Mouse (Mus musculus) forebrain, embryonic 10.5 days (tissue): ENCODE measurements around the gene Rlf. TPM values are rescaled to one million over a fixed set of nuclear protein-coding genes. Genes with fewer than 3 reads are reported as not detected.
A peak's percentile ranks its signal among the peaks of the same experiment; 100 is the strongest.

Experiments used
- DNase-seq: peaks from one replicate; pipeline ENCODE4 v3.0.0-alpha.2; 2017; ENCODE audit warnings: low spot score; ENCODE audit errors: extremely low spot score
- H3K27ac ChIP-seq: fragments of 300-500 bp; sonication (generic); 2 replicates; pipeline ENCODE4 v1.5.1; 2016; ENCODE audit warnings: mild to moderate bottlenecking
- H3K27me3 ChIP-seq: fragments of 300-500 bp; sonication (generic); 2 replicates; pipeline ENCODE4 v1.6.1; 2016; ENCODE audit warnings: mild to moderate bottlenecking; ENCODE audit not compliant: poor library complexity, severe bottlenecking
- H3K36me3 ChIP-seq: fragments of 300-500 bp; sonication (generic); replicated peaks from 2 replicates; pipeline ENCODE4 v1.6.1; 2016; ENCODE audit warnings: mild to moderate bottlenecking, moderate library complexity
- H3K4me1 ChIP-seq: fragments of 300-500 bp; sonication (generic); 2 replicates; pipeline ENCODE4 v1.6.1; 2016
- H3K4me3 ChIP-seq: fragments of 300-500 bp; sonication (generic); 2 replicates; pipeline ENCODE4 v1.5.1; 2016; ENCODE audit warnings: mild to moderate bottlenecking, moderate library complexity
- H3K9me3 ChIP-seq: fragments of 300-500 bp; sonication (generic); 2 replicates; pipeline ENCODE4 v1.6.1; 2016; ENCODE audit warnings: mild to moderate bottlenecking, moderate library complexity
- WGBS: fragments of 180-500 bp; shearing (Covaris S2); methylation state at CpG from one replicate; pipeline ENCODE4 v1.1.7; 2016; 5-methylcytosine and 5-hydroxymethylcytosine counted together
- polyA plus RNA-seq: library from polyadenylated mRNA; unstranded; fragments of >200 nt; fragmentation: Nextera tagmentation; extraction: Ambion mirVana; gene quantifications from 2 replicates; pipeline ENCODE4 v1.2.1, GENCODE M21; 2016

The Rlf gene
- 25.7 and 29.8 TPM in 2 replicates for polyA plus RNA-seq

DNA sequence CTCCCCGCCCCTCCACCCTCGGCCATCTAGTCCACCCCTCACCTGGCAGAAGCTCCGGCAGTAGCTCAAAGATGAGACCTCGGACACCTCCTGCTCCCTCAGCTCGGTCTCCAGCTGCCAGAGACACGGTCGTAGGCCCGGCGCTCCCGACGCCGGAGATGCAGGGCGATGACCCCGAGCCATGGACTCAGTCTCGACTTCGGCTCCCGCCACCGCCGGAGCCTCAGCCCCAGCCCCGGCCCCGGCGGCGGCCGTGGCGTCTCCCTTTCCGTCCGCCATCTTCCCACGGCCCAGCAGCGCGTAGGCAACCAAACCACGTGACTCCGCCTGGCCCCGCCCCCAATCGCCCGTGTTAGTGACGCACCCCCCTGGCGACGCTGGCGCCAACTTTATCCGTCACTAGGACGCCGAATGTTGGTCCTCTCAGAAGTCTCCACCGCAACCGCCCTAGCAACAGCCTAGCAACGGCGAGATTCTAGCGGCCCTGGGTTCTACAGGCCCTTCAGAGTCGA is at the start of gene Rlf:
Rlf (minus strand) TSS at position 292 of the 512 bp plus-strand sequence.
- H3K4me3 ChIP-seq: peak within 1 kb of the TSS; percentile 95
- H3K27me3 ChIP-seq: no peaks in the 10 kb centered on the region
- peak within 1 kb of the TSS; percentile 97 for H3K27ac ChIP-seq
- DNase-seq: peak; percentile 98
- no peaks in the 10 kb centered on the region for H3K9me3 ChIP-seq
- under 1% methylated on average over 48 of the region's 48 CpGs for WGBS
- H3K4me1 ChIP-seq: peaks cover 17% of the 10 kb centered on the region
- peaks cover 26% of the 10 kb centered on the region for H3K36me3 ChIP-seq

GRCm38 (mm10) chr4:121241612-121242000 is 26.7 kb upstream of the Rlf start:
- H3K4me3 ChIP-seq: no peak overlapping the region
- 90% methylated on average over 1 of the region's 1 CpGs for WGBS
- H3K36me3 ChIP-seq: no peaks in the 10 kb centered on the region
- no peak for DNase-seq
- H3K4me1 ChIP-seq: peaks cover 20% of the 10 kb centered on the region
- no peak overlapping the region for H3K27ac ChIP-seq
- H3K9me3 ChIP-seq: no peaks in the 10 kb centered on the region; the same call in 1 of the 2 replicates
- H3K27me3 ChIP-seq: no peaks in the 10 kb centered on the region

DNA sequence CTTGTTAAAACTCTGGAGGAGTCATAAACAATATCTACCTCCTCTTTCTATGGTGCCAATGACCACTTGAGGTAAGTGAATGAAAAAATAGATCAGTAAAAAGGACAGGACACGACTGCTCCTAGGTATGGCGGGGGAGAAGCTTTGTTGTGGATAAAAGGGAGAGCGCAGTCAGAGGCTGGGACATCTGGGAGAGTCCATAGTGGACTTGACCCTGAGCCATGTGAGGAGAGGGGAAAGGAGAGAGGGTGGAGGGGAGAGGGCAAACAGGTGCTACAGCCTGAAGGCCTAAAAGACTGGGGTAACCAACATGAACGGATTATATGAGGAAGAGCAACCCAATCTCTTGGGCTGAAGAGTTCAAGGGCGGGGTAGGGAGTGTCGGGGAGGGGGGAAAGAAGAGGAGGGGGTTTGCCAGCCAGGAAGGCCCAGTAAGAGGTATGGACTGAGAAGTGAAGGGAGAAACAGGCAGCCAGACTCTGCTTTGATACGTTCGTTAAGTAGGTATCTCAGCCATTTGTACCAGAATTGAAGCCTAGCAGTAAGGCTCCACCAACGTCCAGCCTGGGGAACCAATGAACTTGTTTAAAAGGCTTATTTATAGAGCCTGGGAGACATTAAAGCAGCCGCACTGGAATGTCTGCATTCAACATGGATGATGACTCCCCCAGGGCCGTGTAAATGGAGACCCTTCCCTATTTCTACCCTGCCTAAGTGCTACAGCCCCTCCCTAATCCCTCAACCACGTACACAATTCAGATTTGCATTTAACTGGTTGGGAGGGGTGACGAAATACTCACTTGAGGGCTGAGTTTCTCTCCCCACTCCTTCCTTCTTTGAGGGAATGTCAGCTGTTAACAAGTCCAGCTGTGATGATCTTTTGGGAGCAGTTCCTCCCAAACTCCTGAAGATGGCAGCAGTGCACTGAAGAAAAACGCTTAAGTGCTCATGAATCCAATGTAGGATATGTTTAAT is 26.0 kb upstream of the Rlf start:
- Histone ChIP-seq H3K27ac (no peak overlapping the region), H3K9me3 (no peaks in the 10 kb centered on the region; the same call in 1 of the 2 replicates), H3K27me3 (no peaks in the 10 kb centered on the region), H3K4me1 (peaks cover 20% of the 10 kb centered on the region), H3K36me3 (no peaks in the 10 kb centered on the region), H3K4me3 (no peak overlapping the region)
- 43% methylated on average over 14 of the region's 14 CpGs for WGBS
- DNase-seq: peak; percentile 23

DNA sequence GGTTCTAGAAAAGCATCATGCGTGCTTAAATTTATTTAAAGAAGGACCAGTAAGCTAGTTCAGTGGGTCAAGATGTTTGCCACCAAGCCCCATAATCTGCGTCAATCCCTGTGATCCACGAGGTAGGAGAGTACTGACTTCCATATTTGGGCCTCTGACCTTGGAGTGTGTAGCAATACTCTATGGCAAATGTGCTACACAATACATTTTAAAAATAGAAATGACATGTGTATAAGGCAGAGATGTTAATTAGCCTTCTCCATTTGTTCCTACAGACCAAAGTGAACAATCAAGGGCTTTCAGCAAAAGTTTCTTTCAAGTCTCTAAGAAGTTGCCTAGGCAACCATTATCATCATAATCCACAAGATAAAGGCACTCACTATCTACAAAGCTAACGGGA is 25.0 kb upstream of the Rlf start:
- Histone ChIP-seq H3K4me3 (no peak overlapping the region), H3K4me1 (peaks cover 20% of the 10 kb centered on the region), H3K36me3 (no peaks in the 10 kb centered on the region), H3K27ac (no peak overlapping the region), H3K27me3 (no peaks in the 10 kb centered on the region), H3K9me3 (no peaks in the 10 kb centered on the region; the same call in 1 of the 2 replicates)
- WGBS: 56% methylated on average over 4 of the region's 4 CpGs
- DNase-seq: no peak

GRCm38 (mm10) chr4:121231772-121232414 is 17.0 kb upstream of the Rlf start:
- no peak overlapping the region for H3K27ac ChIP-seq
- H3K4me3 ChIP-seq: peak overlapping the region; percentile 45
- WGBS: 11% methylated on average over 5 of the region's 5 CpGs

GRCm38 (mm10) chr4:121230943-121231614 is 16.2 kb upstream of the Rlf start:
- Histone ChIP-seq H3K27ac (peak overlapping the region; percentile 71), H3K4me1 (peaks cover 15% of the 10 kb centered on the region), H3K9me3 (no peaks in the 10 kb centered on the region; the same call in 1 of the 2 replicates), H3K27me3 (0 out of 2 replicates have a peak, but pooled peaks cover 9% of the 10 kb centered on the region), H3K36me3 (no peaks in the 10 kb centered on the region), H3K4me3 (peak overlapping the region; percentile 45)
- WGBS: 3% methylated on average over 16 of the region's 16 CpGs
- DNase-seq: peak; percentile 31

More at GRCm38 (mm10) chr4:121231772-121232414, 17.0 kb upstream of the Rlf start:
- peaks cover 15% of the 10 kb centered on the region for H3K4me1 ChIP-seq
- H3K36me3 ChIP-seq: no peaks in the 10 kb centered on the region
- peak; percentile 45 for DNase-seq
- 0 out of 2 replicates have a peak, but pooled peaks cover 9% of the 10 kb centered on the region for H3K27me3 ChIP-seq
- H3K9me3 ChIP-seq: no peaks in the 10 kb centered on the region

DNA sequence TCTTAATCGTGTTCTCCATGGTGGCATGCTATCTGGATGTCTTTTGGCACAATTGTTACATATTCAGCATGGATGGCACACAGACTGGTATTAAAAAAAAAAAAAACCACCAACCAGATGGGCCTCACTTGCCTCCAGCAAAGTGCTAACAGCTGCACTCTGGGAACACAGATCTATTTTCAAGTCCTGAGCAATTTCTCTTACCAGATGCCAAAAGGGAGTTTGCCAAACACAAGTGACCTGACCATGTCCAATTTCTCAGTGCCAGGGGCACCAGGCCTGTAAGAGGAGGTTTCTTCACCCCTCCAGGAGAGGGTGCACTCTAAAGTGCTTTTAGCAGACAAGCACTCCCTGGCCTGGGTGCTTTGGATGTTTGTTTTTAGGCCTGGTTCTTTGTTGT is 12.2 kb upstream of the Rlf start:
- peaks cover 15% of the 10 kb centered on the region for H3K4me1 ChIP-seq
- H3K9me3 ChIP-seq: no peaks in the 10 kb centered on the region; the same call in 1 of the 2 replicates
- H3K4me3 ChIP-seq: no peak overlapping the region
- WGBS: 70% methylated on average over 1 of the region's 1 CpGs
- no peak for DNase-seq
- no peak overlapping the region for H3K27ac ChIP-seq
- H3K36me3 ChIP-seq: no peaks in the 10 kb centered on the region
- H3K27me3 ChIP-seq: 0 out of 2 replicates have a peak, but pooled peaks cover 9% of the 10 kb centered on the region

DNA sequence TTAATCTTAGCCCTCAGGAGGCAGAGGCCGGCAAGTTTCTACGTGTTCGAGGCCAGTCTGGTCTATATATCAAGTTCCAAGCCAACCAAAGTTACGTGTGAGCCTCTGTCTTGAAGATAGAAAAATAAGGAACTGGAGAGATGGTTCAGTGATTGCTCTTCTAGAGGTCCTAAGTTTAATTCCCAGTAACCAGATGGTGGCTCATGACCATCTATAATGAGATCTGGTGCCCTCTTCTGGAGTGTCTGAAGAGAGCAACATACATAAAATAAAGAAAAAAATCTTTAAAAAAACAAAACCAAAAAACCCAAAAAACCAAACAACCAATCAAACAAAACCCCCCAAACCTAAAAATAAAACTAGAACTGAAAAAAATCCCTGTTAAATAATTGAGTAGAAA is 10.3 kb upstream of the Rlf start:
- H3K36me3 ChIP-seq: no peaks in the 10 kb centered on the region
- H3K4me3 ChIP-seq: no peak overlapping the region
- H3K4me1 ChIP-seq: no peaks in the 10 kb centered on the region
- H3K27me3 ChIP-seq: 0 out of 2 replicates have a peak, but pooled peaks cover under 1% of the 10 kb centered on the region
- DNase-seq: no peak
- no peak overlapping the region for H3K27ac ChIP-seq
- H3K9me3 ChIP-seq: no peaks in the 10 kb centered on the region; the same call in 1 of the 2 replicates
- WGBS: 90% methylated on average over 4 of the region's 4 CpGs

GRCm38 (mm10) chr4:121223136-121223535 is 8.3 kb upstream of the Rlf start:
- H3K27me3 ChIP-seq: no peaks in the 10 kb centered on the region
- WGBS: 69% methylated on average over 1 of the region's 1 CpGs
- H3K36me3 ChIP-seq: no peaks in the 10 kb centered on the region
- H3K4me1 ChIP-seq: no peaks in the 10 kb centered on the region
- H3K9me3 ChIP-seq: no peaks in the 10 kb centered on the region; the same call in 1 of the 2 replicates
- no peak for DNase-seq
- H3K27ac ChIP-seq: no peak overlapping the region
- H3K4me3 ChIP-seq: no peak overlapping the region

GRCm38 (mm10) chr4:121216216-121216615 is 1.3 kb upstream of the Rlf start:
- WGBS: 67% methylated on average over 2 of the region's 2 CpGs
- no peak for DNase-seq
- no peaks in the 10 kb centered on the region for H3K9me3 ChIP-seq

GRCm38 (mm10) chr4:121215489-121215888 is 605 bp upstream of the Rlf start:
- H3K4me3 ChIP-seq: peak overlapping the region; percentile 95
- H3K9me3 ChIP-seq: no peaks in the 10 kb centered on the region
- 28% methylated on average over 5 of the region's 5 CpGs for WGBS
- H3K4me1 ChIP-seq: peaks cover 17% of the 10 kb centered on the region
- peaks cover 20% of the 10 kb centered on the region for H3K36me3 ChIP-seq
- peak overlapping the region; percentile 97 for H3K27ac ChIP-seq
- no peaks in the 10 kb centered on the region for H3K27me3 ChIP-seq
- peak; percentile 15 for DNase-seq

More at GRCm38 (mm10) chr4:121216216-121216615, 1.3 kb upstream of the Rlf start:
- Histone ChIP-seq H3K27ac (no peak overlapping the region), H3K4me1 (peaks cover 17% of the 10 kb centered on the region), H3K36me3 (peaks cover 15% of the 10 kb centered on the region), H3K4me3 (no peak overlapping the region), H3K27me3 (no peaks in the 10 kb centered on the region)
